Mouse (Mus musculus) intestine, embryonic 16.5 days (tissue): ENCODE results near the gene Tmc8. TPM values are rescaled to one million over a fixed set of nuclear protein-coding genes. Genes with fewer than 3 reads are reported as not detected.
A peak's percentile ranks its signal among the peaks of the same experiment; 100 is the strongest.

Experiments used
- ATAC-seq: fragments of 200-750 bp; cut with Nextera tagmentation; 2 replicates; pipeline ENCODE4 v1.8.0; 2017; ENCODE audit warnings: moderate TSS enrichment, moderate library complexity
- H3K27ac ChIP-seq: fragments of 300-500 bp; sonication (generic); 2 replicates; pipeline ENCODE4 v1.5.1; 2014; ENCODE audit warnings: mild to moderate bottlenecking, low read length
- H3K27me3 ChIP-seq: fragments of 300-500 bp; sonication (generic); replicated peaks from 2 replicates; pipeline ENCODE4 v1.6.1; 2014; ENCODE audit warnings: low read length, control low read depth, mixed read lengths; ENCODE audit not compliant: control insufficient read depth, insufficient read depth
- H3K36me3 ChIP-seq: fragments of 300-500 bp; sonication (generic); 2 replicates; pipeline ENCODE4 v1.6.1; 2014; ENCODE audit warnings: low read length, control low read depth; ENCODE audit not compliant: control insufficient read depth, insufficient read depth
- H3K4me1 ChIP-seq: fragments of 300-500 bp; sonication (generic); 2 replicates; pipeline ENCODE4 v1.6.1; 2014; ENCODE audit warnings: low read length, control low read depth, mixed read lengths; ENCODE audit not compliant: control insufficient read depth, insufficient read depth
- H3K4me2 ChIP-seq: fragments of 300-500 bp; sonication (generic); 2 replicates; pipeline ENCODE4 v1.6.1; 2014; ENCODE audit warnings: low read depth, low read length, control low read depth
- H3K4me3 ChIP-seq: fragments of 300-500 bp; sonication (generic); 2 replicates; pipeline ENCODE4 v1.5.1; 2014; ENCODE audit warnings: mild to moderate bottlenecking, low read length
- H3K9ac ChIP-seq: fragments of 300-500 bp; sonication (generic); 2 replicates; pipeline ENCODE4 v1.6.1; 2014; ENCODE audit warnings: low read depth, low read length
- H3K9me3 ChIP-seq: fragments of 300-500 bp; sonication (generic); 2 replicates; pipeline ENCODE4 v1.6.1; 2016; ENCODE audit warnings: low read length, control low read depth; ENCODE audit not compliant: control insufficient read depth
- WGBS: fragments of 180-500 bp; shearing (Covaris S2); extraction: QIAGEN DNeasy Blood & Tissue Kit; methylation state at CpG from one replicate; pipeline ENCODE4 v1.1.7; 2014; 5-methylcytosine and 5-hydroxymethylcytosine counted together
- polyA plus RNA-seq: library from polyadenylated mRNA; unstranded; fragments of >200 nt; fragmentation: Nextera tagmentation; extraction: Ambion mirVana; gene quantifications from 2 replicates; pipeline ENCODE4 v1.2.1, GENCODE M21; 2015

Tmc8 gene
- polyA plus RNA-seq, 1 experiment from 2014 or later: 14.5 TPM

- Histone ChIP-seq H3K27me3 (no peaks in the 10 kb centered on the region), H3K4me2 (no peak overlapping the region), H3K9me3 (no peaks in the 10 kb centered on the region), H3K27ac (0 out of 2 replicates have a peak overlapping the region, but pooled peaks have one; percentile 28), H3K9ac (no peak overlapping the region), H3K4me1 (peaks cover 16% of the 10 kb centered on the region), H3K36me3 (peaks cover 12% of the 10 kb centered on the region), H3K4me3 (no peak overlapping the region)
- WGBS: 71% methylated on average over 20 of the region's 20 CpGs
- peak; percentile 31 for ATAC-seq
Measured at GRCm38 (mm10) chr11:117768725-117769682, 12.9 kb upstream of the Tmc8 start.

- no peak overlapping the region for H3K27ac ChIP-seq
- no peak for ATAC-seq
- 55% methylated on average over 7 of the region's 7 CpGs for WGBS
- H3K36me3 ChIP-seq: peaks cover 8% of the 10 kb centered on the region
- no peak overlapping the region for H3K9ac ChIP-seq
- peaks cover 16% of the 10 kb centered on the region for H3K4me1 ChIP-seq
- H3K4me2 ChIP-seq: no peak overlapping the region
- H3K4me3 ChIP-seq: no peak overlapping the region
- no peaks in the 10 kb centered on the region for H3K9me3 ChIP-seq
- no peaks in the 10 kb centered on the region for H3K27me3 ChIP-seq
Measured at GRCm38 (mm10) chr11:117769683-117770047, 12.2 kb upstream of the Tmc8 start.

GRCm38 (mm10) chr11:117770407-117770806 is 11.5 kb upstream of the Tmc8 start:
- ATAC-seq: no peak
- 65% methylated on average over 10 of the region's 10 CpGs for WGBS
- peaks cover 5% of the 10 kb centered on the region; the same call in 1 of the 2 replicates for H3K36me3 ChIP-seq

GRCm38 (mm10) chr11:117772352-117772751 is 9.5 kb upstream of the Tmc8 start:
- peaks cover 16% of the 10 kb centered on the region for H3K4me1 ChIP-seq
- no peaks in the 10 kb centered on the region for H3K9me3 ChIP-seq
- H3K27ac ChIP-seq: no peak overlapping the region
- 94% methylated on average over 7 of the region's 7 CpGs for WGBS
- no peaks in the 10 kb centered on the region for H3K27me3 ChIP-seq
- no peak overlapping the region for H3K4me2 ChIP-seq
- ATAC-seq: no peak
- no peak overlapping the region for H3K9ac ChIP-seq
- no peak overlapping the region for H3K4me3 ChIP-seq
- H3K36me3 ChIP-seq: peaks cover 1% of the 10 kb centered on the region; the same call in 1 of the 2 replicates

More at GRCm38 (mm10) chr11:117770407-117770806, 11.5 kb upstream of the Tmc8 start:
- H3K4me1 ChIP-seq: peaks cover 16% of the 10 kb centered on the region
- no peak overlapping the region for H3K9ac ChIP-seq
- H3K4me2 ChIP-seq: no peak overlapping the region
- H3K27me3 ChIP-seq: no peaks in the 10 kb centered on the region
- H3K4me3 ChIP-seq: no peak overlapping the region
- no peak overlapping the region; the same call in 1 of the 2 replicates for H3K27ac ChIP-seq
- no peaks in the 10 kb centered on the region for H3K9me3 ChIP-seq

- H3K9me3 ChIP-seq: no peaks in the 10 kb centered on the region
- WGBS: 94% methylated on average over 10 of the region's 10 CpGs
- H3K4me2 ChIP-seq: no peak overlapping the region
- no peak overlapping the region for H3K27ac ChIP-seq
- H3K9ac ChIP-seq: no peak overlapping the region
- H3K36me3 ChIP-seq: peaks cover 3% of the 10 kb centered on the region; the same call in 1 of the 2 replicates
- H3K4me1 ChIP-seq: peaks cover 18% of the 10 kb centered on the region
- no peak overlapping the region for H3K4me3 ChIP-seq
- no peak for ATAC-seq
- no peaks in the 10 kb centered on the region for H3K27me3 ChIP-seq
Measured at GRCm38 (mm10) chr11:117774925-117775324, 7.0 kb upstream of the Tmc8 start.

- no peak overlapping the region for H3K27ac ChIP-seq
- no peak overlapping the region for H3K4me3 ChIP-seq
- ATAC-seq: no peak
- H3K4me2 ChIP-seq: no peak overlapping the region
- H3K36me3 ChIP-seq: peaks cover 3% of the 10 kb centered on the region; the same call in 1 of the 2 replicates
- no peaks in the 10 kb centered on the region for H3K9me3 ChIP-seq
- H3K4me1 ChIP-seq: peaks cover 19% of the 10 kb centered on the region
- H3K9ac ChIP-seq: no peak overlapping the region
- no peaks in the 10 kb centered on the region for H3K27me3 ChIP-seq
- WGBS: 86% methylated on average over 13 of the region's 13 CpGs
Measured at GRCm38 (mm10) chr11:117775540-117775939, 6.3 kb upstream of the Tmc8 start.

GRCm38 (mm10) chr11:117776085-117776792 is 5.6 kb upstream of the Tmc8 start:
- Histone ChIP-seq H3K4me1 (peaks cover 24% of the 10 kb centered on the region), H3K4me2 (no peak overlapping the region), H3K9ac (no peak overlapping the region), H3K36me3 (peaks cover 3% of the 10 kb centered on the region; the same call in 1 of the 2 replicates), H3K9me3 (no peaks in the 10 kb centered on the region), H3K4me3 (no peak overlapping the region), H3K27ac (no peak overlapping the region), H3K27me3 (no peaks in the 10 kb centered on the region)
- 92% methylated on average over 14 of the region's 14 CpGs for WGBS
- ATAC-seq: no peak

GRCm38 (mm10) chr11:117777111-117777510 is 4.8 kb upstream of the Tmc8 start:
- Histone ChIP-seq H3K27me3 (no peaks in the 10 kb centered on the region), H3K9me3 (no peaks in the 10 kb centered on the region), H3K4me2 (no peak overlapping the region), H3K27ac (no peak overlapping the region), H3K36me3 (peaks cover 3% of the 10 kb centered on the region; the same call in 1 of the 2 replicates), H3K9ac (no peak overlapping the region), H3K4me3 (no peak overlapping the region), H3K4me1 (peaks cover 31% of the 10 kb centered on the region)
- 81% methylated on average over 5 of the region's 5 CpGs for WGBS
- ATAC-seq: no peak

GRCm38 (mm10) chr11:117778031-117778430 is 3.8 kb upstream of the Tmc8 start:
- WGBS: 95% methylated on average over 11 of the region's 11 CpGs
- H3K27ac ChIP-seq: no peak overlapping the region
- H3K4me1 ChIP-seq: peaks cover 35% of the 10 kb centered on the region

More at GRCm38 (mm10) chr11:117778031-117778430, 3.8 kb upstream of the Tmc8 start:
- no peak overlapping the region for H3K9ac ChIP-seq
- H3K36me3 ChIP-seq: peaks cover 3% of the 10 kb centered on the region; the same call in 1 of the 2 replicates
- H3K27me3 ChIP-seq: no peaks in the 10 kb centered on the region
- ATAC-seq: no peak
- H3K4me2 ChIP-seq: no peak overlapping the region
- no peaks in the 10 kb centered on the region for H3K9me3 ChIP-seq
- no peak overlapping the region for H3K4me3 ChIP-seq
